Mouse (Mus musculus) hindbrain, postnatal 0 days (tissue): ENCODE data around the gene Kif26b. TPM values are rescaled to one million over a fixed set of nuclear protein-coding genes. Genes with fewer than 3 reads are reported as not detected.
A peak's percentile ranks its signal among the peaks of the same experiment; 100 is the strongest.

Source experiments
- ATAC-seq: fragments of 200-750 bp; cut with Nextera tagmentation; 2 replicates; pipeline ENCODE4 v1.8.0; 2017; ENCODE audit warnings: mild to moderate bottlenecking, moderate TSS enrichment, moderate library complexity
- DNase-seq: peaks from one replicate; pipeline ENCODE4 v3.0.0-alpha.2; 2015; ENCODE audit warnings: low spot score
- H3K27ac ChIP-seq: fragments of 300-500 bp; sonication (generic); 2 replicates; pipeline ENCODE4 v1.5.1; 2014; ENCODE audit warnings: mild to moderate bottlenecking
- H3K27me3 ChIP-seq: fragments of 300-500 bp; sonication (generic); 2 replicates; pipeline ENCODE4 v1.6.1; 2014; ENCODE audit warnings: low read length, mixed read lengths; ENCODE audit not compliant: insufficient read depth
- H3K36me3 ChIP-seq: fragments of 300-500 bp; sonication (generic); 2 replicates; pipeline ENCODE4 v1.6.1; 2014; ENCODE audit warnings: low read length, mixed read lengths; ENCODE audit not compliant: insufficient read depth
- H3K4me1 ChIP-seq: fragments of 300-500 bp; sonication (generic); 2 replicates; pipeline ENCODE4 v1.6.1; 2014; ENCODE audit warnings: antibody characterized with exemption, low read length, mixed read lengths; ENCODE audit not compliant: insufficient read depth
- H3K4me2 ChIP-seq: fragments of 300-500 bp; sonication (generic); 2 replicates; pipeline ENCODE4 v1.6.1; 2014; ENCODE audit warnings: low read depth, mild to moderate bottlenecking, low read length, moderate library complexity, mixed read lengths
- H3K4me3 ChIP-seq: fragments of 300-500 bp; sonication (generic); 2 replicates; pipeline ENCODE4 v1.5.1; 2014; ENCODE audit warnings: low read length
- H3K9ac ChIP-seq: fragments of 300-500 bp; sonication (generic); replicated peaks from 2 replicates; pipeline ENCODE4 v1.6.1; 2014; ENCODE audit warnings: mild to moderate bottlenecking, low read length, moderate library complexity, mixed read lengths
- H3K9me3 ChIP-seq: fragments of 300-500 bp; sonication (generic); 2 replicates; pipeline ENCODE4 v1.6.1; 2016; ENCODE audit warnings: low read length, mixed read lengths
- CTCF ChIP-seq: IDR thresholded peaks from 2 replicates; pipeline ENCODE4 v1.5.1; 2016; ENCODE audit warnings: antibody characterized with exemption, control low read depth, low read depth
- WGBS: fragments of 180-500 bp; shearing (Covaris S2); extraction: QIAGEN DNeasy Blood & Tissue Kit; methylation state at CpG from one replicate; pipeline ENCODE4 v1.1.7; 2014; 5-methylcytosine and 5-hydroxymethylcytosine counted together
- polyA plus RNA-seq: library from polyadenylated mRNA; unstranded; fragments of >200 nt; fragmentation: Nextera tagmentation; extraction: Ambion mirVana; gene quantifications from 2 replicates; pipeline ENCODE4 v1.2.1, GENCODE M21; 2015
- total RNA-seq: library from RNA; depleted of rRNA; stranded (reverse); fragments of >200 nt; gene quantifications from 2 replicates; pipeline ENCODE4 v1.2.3, GENCODE M21; 2014; rRNA removed

Kif26b gene
- total RNA-seq (59.7 and 60.5 TPM in 2 replicates), polyA plus RNA-seq (5.2 and 5.8 TPM in 2 replicates)

DNA sequence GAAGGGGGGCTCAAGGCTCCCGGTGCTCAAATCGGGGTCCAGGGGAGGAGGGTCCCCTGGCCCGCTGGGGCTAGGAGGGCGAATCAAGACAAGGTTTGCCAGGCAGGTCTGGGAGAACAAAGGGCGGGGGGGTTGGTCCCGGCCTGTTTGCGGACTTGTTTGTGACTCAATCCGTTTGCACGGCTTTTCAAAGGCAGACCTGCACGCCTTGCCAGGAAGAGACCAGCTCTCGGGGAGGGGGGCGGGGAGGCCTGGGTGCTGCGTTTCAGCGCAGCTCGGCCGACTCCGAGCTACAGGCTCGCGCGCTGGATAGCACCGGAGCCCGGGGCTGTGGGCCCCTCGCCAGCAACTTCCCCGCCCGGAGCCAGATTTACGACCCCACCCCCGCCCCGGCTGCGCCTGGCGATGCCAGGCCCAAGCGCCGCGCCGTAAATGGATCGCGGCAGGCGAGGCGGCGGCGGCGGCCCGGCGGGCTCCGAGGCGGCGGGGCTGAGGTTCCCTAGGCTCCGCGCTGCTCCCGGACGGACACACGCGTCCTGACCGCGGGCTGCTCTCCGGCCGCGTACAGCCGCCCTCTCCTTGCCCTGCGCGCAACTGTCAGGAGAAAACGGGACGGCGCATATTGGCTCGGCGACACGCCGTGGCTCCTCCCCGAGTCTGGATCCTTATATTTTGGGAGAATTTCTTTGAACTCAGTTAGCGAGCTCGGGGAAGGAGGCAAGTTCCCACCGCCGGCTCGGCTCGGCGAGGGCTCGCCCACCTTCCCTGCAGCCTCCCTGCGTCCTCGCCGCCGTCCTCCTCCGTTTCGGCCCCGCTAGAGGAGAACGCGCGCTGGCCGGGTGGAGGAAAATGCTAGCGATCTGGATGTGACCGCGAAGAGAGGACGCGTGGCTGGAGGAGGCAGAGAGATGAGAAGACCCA is at the start of gene Kif26b:
Gene Kif26b, plus strand, starts transcription at position 695 of the 921 bp plus-strand sequence.
- H3K27ac ChIP-seq: peak within 1 kb of the TSS; percentile 90
- peak within 1 kb of the TSS; percentile 100 for H3K4me2 ChIP-seq
- peaks cover 4% of the 10 kb centered on the region; the same call in 1 of the 2 replicates for H3K4me1 ChIP-seq
- 0 out of 2 replicates have a peak, but pooled peaks cover 3% of the 10 kb centered on the region for H3K27me3 ChIP-seq
- peak within 1 kb of the TSS; percentile 71 for H3K9ac ChIP-seq
- no peaks in the 10 kb centered on the region for H3K36me3 ChIP-seq
- DNase-seq (peak; percentile 74), ATAC-seq (peak; percentile 64)
- no peak for TF ChIP-seq CTCF
- no peaks in the 10 kb centered on the region for H3K9me3 ChIP-seq
- 2% methylated on average over 92 of the region's 92 CpGs for WGBS
- H3K4me3 ChIP-seq: peak within 1 kb of the TSS; percentile 70

DNA sequence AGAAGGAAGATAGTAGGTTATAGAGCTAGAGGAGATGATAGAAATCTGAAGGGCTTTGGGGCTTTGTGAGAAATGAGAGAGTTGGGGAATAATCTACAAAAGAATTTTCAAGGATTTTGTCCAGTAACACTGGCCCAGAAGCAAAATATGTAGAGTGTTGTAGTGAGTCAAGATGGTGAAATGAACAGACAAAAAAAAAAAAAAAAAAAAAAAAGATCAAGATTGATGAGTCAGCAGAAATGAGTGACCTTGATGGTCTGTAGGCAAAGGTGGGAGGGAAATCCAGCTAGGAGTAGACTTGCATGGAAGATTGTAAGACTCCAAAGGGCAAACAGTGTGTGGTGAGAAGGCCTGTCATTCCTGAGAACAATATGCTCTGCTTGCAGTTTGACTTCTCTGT is 45.1 kb upstream of the Kif26b start:
- Histone ChIP-seq H3K9ac (no peak overlapping the region), H3K4me3 (no peak overlapping the region), H3K27ac (no peak overlapping the region), H3K4me1 (no peaks in the 10 kb centered on the region), H3K4me2 (no peak overlapping the region), H3K36me3 (no peaks in the 10 kb centered on the region), H3K27me3 (0 out of 2 replicates have a peak, but pooled peaks cover 2% of the 10 kb centered on the region), H3K9me3 (no peaks in the 10 kb centered on the region)
- no peak for DNase-seq
- no peak for TF ChIP-seq CTCF
- no peak for ATAC-seq

DNA sequence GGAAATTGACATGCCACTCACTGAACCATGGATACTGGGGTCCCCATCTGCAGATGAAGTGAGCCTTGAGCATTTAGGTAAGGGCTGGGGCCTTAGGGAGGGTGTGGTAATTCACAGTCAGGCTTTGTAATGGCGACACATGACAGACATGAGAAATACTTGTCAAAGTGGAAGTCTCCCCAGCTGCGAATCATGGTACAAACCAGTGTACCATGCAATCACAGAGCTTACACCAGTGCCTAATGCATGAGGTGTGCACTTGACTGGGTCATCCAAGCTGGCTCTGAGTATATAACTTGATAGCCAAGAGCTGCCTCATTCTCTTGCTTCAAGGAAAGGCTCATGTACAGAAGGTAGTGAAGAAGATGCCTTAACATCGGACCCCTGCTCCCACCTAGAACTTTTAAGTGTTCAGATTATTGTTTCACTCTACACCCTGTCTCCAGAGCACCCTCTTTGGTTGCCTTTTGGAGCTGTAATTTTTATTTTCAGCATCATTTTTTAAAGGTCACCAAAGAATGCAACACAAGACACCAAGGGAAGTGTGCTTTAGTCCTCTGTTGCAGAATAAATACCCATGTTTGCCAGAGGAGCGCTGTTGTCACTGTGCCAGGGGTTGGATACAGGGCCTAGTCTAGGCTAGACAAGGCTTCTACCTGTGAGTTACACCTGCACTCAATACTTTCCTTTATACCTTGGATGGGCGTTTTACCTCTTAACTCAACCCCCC is 43.6 kb upstream of the Kif26b start:
- Histone ChIP-seq H3K4me1 (no peaks in the 10 kb centered on the region), H3K9me3 (no peaks in the 10 kb centered on the region), H3K27ac (no peak overlapping the region), H3K9ac (no peak overlapping the region), H3K4me3 (no peak overlapping the region), H3K4me2 (no peak overlapping the region), H3K36me3 (no peaks in the 10 kb centered on the region), H3K27me3 (no peaks in the 10 kb centered on the region)
- WGBS: 87% methylated on average over 5 of the region's 5 CpGs
- peak; percentile 41 for TF ChIP-seq CTCF
- ATAC-seq (no peak), DNase-seq (peak; percentile 19)

DNA sequence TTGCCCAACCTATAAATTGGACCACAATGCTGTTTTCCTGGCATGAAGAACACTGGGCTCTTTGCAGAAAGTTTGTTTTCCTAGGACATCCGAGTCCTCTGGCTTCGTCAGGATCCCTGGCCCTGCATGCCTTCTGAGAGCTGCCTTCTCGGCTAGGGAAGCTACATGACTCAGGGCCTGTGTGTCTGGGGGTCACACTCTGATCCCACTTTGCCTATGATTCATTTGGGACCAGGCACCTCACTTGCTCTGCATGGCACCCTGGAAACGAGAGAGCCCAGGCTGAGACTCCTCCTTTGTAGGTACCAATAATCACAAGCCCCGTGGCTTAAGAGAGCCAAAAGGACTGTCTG is 43.1 kb upstream of the Kif26b start:
- no peak overlapping the region for H3K9ac ChIP-seq

DNA sequence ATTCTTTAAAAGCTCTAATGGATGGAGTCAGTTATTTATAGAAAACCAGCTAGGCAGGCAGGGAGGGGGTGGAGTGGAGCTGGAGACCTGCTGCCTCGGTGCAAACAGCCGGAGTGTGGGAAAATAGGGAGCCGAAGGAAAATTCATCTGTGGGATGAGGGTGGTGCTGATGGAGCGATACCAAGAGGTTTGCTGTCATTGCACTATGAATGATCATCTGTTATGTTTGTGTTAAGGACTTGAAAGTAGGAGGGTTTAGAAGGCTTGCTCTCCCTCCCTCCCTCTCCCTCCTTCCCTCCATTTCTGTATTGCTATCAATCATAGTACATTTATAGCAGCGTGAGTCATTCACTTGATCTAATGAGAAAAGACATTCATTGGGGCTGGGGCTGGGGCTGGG is 42.1 kb upstream of the Kif26b start:
- Histone ChIP-seq H3K27me3 (no peaks in the 10 kb centered on the region), H3K4me1 (no peaks in the 10 kb centered on the region)

More for the DNA sequence above, 43.1 kb upstream of the Kif26b start:
- 69% methylated on average over 5 of the region's 5 CpGs for WGBS
- Histone ChIP-seq H3K9me3 (no peaks in the 10 kb centered on the region), H3K27ac (no peak overlapping the region), H3K4me2 (no peak overlapping the region), H3K27me3 (no peaks in the 10 kb centered on the region), H3K36me3 (no peaks in the 10 kb centered on the region), H3K4me1 (no peaks in the 10 kb centered on the region), H3K4me3 (no peak overlapping the region)
- ATAC-seq (no peak), DNase-seq (no peak)
- TF ChIP-seq CTCF: no peak

DNA sequence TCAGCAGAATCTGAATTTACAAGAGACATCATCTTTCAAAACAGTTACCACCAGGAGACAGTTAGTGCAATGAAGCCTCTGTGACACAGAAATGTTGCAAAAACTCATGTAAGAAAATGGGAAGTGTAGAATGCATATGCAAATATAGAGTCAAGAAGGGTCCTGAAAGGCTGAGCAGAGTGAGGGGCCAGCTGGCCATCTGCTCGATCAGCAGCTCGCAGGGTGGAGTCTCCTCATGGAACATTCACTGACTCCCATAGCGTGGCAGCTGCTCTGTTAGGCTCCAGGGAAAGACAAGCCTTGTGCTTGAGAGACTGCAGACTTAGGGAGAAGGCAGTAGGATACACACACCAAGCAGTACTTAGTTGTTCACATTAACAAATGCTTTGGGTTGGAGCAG is 39.8 kb upstream of the Kif26b start:
- no peak overlapping the region for H3K27ac ChIP-seq
- H3K4me1 ChIP-seq: no peaks in the 10 kb centered on the region
- WGBS: 34% methylated on average over 3 of the region's 3 CpGs
- TF ChIP-seq CTCF: no peak
- peak; percentile 35 for DNase-seq
- H3K9me3 ChIP-seq: no peaks in the 10 kb centered on the region
- H3K4me3 ChIP-seq: no peak overlapping the region
- H3K27me3 ChIP-seq: no peaks in the 10 kb centered on the region
- H3K4me2 ChIP-seq: no peak overlapping the region
- peak; percentile 63; the same call in 1 of the 2 replicates for ATAC-seq
- no peaks in the 10 kb centered on the region for H3K36me3 ChIP-seq
- no peak overlapping the region for H3K9ac ChIP-seq

More for the DNA sequence above, 42.1 kb upstream of the Kif26b start:
- 65% methylated on average over 5 of the region's 5 CpGs for WGBS
- ATAC-seq (no peak), DNase-seq (no peak)
- no peaks in the 10 kb centered on the region for H3K9me3 ChIP-seq
- no peak overlapping the region for H3K9ac ChIP-seq
- no peak overlapping the region for H3K4me3 ChIP-seq
- TF ChIP-seq CTCF: no peak
- H3K4me2 ChIP-seq: no peak overlapping the region
- no peaks in the 10 kb centered on the region for H3K36me3 ChIP-seq
- H3K27ac ChIP-seq: no peak overlapping the region
